Mouse (Mus musculus) spleen, postnatal 4 days (tissue): ENCODE measurements around the gene Tmem231.
"Not testable (repeated sequence)": the region's sequence is repeated elsewhere in the genome, so short reads cannot be mapped to it uniquely, and the experiment has no call there.

Experiments
- DNase-seq, 2 experiments: peaks; one replicate each; pipeline ENCODE4 v3.0.0; 2022; ENCODE audit warnings: low spot score in 2 of 2

Tmem231 gene

DNA sequence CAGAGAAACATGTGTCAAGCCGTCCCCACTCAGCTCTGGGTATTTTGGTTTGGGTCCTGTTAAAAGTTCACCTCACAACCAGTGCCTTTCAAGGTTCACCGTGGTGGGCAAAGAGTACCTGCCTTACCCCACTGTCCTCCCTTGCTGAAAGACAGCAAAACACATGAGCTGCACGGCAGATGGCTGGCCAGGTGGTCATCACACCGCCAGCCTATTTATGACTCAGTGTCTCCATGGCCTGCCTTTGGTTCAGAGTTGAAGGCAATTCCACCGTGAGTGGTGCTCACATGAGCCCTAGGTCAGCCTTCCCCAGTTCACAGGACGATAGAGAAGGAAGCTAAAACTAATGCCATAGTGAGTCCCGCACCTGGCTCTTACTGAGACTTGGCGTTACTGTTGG is 14.3 kb upstream of the Tmem231 start:
- no peak for DNase-seq

DNA sequence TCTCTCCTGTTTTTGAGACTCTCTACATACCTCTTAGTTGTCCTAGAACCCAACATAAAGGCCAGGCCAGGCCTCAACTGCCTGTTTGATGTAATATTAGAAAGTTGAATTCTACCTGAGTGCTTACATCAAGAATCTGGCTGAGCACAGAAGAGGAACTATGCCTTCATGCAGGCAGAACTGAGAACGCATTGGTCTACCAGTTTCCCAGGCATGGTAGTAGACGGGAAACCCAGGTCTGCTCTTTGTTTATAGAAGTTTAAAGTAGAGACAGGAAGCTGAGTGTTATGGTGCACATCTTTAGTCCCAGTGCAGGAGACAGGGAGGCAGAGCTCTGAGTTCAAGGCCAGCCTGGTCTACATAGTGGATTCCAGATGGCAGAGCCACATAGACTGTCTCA is 13.5 kb upstream of the Tmem231 start:
- DNase-seq, result no peak

DNA sequence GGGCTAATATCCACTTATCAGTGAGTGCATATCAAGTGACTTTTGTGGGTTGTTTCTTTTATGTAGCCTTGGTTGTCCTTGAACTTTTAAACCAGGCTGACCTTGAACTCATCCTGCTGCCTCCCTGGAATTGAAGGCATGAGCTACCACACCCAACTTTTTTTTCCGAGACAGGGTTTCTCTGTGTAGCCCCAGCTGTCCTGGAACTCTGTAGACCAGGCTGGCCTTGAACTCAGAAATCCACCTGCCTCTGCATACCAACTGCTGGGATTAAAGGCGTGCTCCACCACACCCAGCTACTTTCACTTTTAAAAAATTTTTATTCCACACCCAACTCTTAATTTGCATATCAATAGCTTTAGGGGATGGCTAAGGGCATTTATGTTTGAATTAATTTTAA is 9.9 kb upstream of the Tmem231 start:
- no peak for DNase-seq

DNA sequence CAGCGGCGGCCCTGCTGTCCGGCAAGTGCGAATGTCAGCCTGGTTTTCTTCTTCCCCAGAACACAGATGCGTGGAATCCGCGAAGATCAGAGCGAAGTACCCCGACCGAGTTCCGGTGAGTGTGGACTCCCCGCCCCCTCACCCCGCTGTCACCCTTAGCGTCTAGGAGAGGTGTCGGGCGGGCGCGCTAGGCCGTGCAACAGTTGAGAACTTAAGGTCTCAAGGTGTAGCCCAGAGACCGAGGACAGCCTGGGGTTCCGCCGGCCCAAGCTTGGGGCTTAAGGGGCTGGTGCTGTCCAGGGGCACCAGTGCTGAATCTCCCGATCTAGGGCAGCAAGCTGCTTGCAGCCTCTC is 7.4 kb upstream of the Tmem231 start:
- peak; percentile 56 to 85 for DNase-seq

DNA sequence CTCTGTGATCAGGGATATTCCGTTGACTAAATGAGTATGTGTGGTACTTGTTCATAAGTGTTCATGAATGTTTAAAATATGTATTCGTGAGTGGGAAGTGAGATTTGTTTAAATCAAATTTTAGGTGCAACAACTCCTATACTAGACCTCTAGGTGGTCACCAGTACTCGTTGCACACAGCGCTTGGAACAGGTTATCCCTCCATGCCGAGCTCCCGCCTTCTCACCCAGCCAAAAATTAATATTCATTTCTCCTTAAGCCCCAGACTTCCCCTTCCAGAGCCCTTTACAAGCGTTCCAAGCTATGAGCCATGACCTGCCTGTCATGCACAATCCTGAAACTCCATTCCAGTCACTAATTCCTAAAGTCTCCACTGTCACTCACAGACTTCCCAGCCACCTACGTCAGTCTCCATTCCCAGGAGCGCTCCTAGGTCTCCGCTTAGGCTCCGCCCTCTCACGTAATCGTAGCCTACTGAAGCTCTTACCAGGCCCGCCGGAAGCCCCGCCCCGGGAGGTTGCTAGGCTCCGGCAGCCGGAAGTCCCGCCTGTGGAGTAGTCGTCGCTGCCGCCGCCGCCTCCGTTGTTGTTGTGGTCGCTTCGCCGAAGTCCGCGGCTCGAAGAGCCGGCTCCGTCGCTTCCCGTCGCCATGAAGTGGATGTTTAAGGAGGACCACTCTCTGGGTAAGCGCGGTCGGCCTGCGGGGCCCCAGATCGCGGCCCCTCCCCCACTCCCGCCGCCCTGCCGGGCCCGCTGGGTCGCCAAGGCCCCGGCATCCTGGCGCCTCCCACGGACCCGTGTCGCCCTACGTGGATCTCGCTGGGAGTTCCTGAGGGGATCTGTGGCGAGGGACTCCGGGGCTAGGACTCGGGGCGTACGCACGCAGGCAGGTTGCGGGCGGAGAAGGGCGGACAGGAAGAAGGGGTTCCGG is 6.8 kb upstream of the Tmem231 start, which contains the start of gene Gabarapl2:
Gabarapl2 (plus strand) TSS at position 533 of the 930 bp plus-strand sequence.
- peak; percentile 95 to 98 for DNase-seq

DNA sequence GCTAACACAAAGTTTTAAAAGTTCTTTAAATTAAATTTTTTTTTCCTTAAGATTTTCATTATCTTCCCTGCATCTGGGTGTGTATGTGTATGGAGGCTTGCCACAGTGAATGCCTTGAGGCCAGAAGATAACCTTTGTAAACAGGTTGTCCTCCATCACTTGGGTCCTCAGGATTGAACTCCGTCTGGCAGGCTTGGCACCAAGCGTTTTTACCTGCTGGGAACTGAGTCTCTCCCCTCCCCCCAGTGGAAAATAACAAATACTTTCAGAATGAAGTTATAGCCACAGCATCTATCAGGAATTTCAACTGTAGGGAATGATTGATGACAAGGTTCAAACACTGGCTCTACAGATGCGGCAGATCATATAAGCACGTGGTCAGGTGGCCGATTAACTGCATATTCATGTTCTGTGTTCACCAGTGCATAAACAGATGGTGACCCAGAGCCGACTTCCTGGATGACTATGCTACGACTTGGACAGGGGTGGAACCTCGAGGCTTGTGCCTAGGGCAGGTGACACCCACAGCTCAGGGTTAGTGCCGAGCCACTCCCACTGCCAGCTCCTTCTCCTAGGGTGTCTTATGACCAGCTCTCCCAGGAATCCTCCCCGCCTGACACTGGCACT is 5.9 kb upstream of the Tmem231 start:
- DNase-seq, result peak; percentile 61 to 76

DNA sequence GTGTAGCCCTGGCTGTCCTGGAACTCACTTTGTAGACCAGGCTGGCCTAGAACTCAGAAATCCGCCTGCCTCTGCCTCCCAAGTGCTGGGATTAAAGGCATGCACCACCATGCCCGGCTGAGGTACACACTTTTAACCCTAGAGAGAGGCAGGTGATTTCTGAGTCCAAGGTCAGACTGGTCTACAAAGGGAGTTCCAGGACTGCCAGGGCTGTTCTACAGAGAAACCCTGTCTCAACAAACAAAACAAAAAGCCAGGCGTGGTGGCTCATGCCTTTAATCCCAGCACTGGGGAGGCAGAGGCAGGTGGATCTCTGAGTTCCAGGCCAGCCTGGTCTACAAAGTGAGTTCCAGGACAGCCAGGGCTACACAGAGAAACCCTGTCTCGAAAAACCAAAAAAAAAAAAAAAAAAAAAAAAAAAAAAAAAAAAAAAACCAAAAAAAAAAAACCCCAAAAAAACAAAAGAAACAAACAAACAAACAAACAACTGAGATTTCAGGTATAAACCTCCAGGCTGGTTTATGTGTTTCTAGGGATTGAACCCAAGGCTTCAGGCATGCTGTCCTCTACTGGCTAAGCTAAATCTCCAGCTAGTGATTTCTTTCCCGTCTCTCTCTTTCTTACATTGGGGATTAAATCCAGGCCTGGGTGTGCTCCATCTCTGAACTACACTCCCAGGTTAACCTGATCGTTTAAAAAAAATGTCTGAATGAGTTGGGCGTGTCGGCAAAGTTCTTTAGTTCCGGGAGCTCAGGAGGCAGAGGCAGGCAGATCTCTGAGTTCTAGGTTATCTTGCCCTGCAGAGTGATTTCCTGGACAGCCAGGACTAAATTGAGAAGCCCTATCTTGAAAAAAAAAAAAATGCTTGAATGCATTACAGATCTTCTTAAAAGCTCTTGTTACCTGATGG is 4.7 kb upstream of the Tmem231 start:
- not testable (repeated sequence) for DNase-seq

DNA sequence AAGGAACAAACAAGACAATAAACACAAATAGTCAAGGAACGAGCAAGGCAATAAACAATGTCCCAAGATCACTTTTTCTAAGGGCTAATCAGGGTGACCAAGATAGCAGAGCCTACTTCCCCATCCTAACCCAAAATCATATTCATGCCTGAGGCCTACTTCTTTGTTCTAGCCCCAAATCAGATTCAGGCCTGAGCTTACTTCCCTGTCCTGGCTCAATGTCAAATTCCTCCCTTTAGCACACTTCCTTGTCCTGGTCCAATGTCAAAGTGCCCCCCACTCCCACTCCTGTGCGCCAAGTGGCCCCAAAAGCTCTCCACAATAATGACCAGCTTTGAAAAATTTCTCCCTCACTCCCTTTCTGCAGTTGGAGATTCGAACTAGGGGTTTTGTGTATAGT is 3.5 kb upstream of the Tmem231 start:
- DNase-seq, result no peak

DNA sequence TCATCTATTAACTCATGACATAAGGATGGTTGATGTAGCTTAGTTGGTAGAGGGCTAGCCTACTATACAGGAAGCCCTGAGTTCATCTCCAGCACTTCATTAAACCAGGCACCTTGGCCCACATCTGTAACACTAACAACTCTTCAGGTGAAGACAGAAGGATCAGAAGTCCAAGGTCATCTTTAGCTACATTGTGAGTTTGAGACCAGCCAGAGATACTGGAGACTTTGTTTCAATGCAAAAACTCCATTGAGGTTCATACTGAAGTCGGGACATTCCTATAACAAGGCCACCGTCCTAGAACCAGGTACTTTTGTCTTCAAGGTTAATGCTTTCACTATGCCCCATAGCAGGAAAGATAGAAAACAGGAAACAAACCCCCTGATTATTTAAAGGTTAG is 520 bp upstream of the Tmem231 start:
- DNase-seq, result no peak

DNA sequence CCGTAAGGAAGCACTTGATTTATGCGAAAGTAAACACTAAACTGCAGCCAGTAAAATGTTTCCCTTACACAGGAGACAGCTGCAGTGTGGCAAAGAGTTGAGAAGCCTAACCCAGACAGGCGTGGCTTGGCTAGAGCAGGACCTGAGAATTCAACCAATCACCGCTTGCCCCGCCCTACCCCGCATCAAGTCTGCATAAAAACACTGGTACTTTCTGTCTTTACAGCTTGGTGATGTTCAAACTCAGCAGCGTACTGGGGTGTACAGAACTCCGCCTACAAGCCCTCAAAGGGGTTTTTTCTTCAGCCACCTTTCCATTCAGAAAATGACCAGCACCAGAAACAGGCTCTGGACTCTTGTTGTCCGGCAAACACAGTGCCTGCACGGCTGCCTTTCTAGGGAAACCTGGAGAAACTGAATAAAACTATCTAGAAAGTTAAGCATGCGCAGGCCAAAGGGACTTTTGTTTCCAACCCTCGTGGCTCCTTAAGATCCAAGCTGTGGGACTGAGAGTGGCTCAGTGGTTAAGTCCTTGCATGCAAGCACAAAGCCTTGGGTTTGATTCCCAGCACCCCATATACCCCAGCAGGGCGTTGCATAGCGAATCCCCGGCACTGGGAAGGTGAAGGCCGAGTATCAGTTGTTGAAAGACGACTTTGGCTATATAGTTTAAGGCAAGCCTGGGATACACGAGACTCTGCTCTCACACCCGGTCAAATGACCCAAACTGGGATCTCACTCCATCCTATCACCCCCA is 923 bp downstream of the Tmem231 start:
- DNase-seq, result peak; percentile 78 to 82

DNA sequence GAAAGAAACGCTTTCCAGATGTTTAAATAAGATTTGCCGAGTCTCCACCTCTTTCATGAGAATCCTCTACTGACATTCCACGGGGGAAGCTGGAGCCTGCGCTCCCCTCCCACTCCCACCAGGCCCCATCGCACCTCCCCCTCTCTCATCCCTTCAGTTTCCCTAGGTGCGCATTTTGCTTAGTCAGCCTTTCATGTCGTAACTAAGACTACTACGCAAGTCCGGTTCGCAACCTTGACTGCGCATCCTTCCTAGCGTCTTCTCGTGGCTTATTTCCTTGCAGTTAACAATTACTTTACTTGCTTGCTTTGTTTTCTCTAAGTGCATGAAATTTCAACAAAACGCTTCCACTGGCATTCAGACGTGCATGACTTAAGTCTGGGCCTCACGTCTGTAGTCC is 2.0 kb downstream of the Tmem231 start:
- no peak for DNase-seq

DNA sequence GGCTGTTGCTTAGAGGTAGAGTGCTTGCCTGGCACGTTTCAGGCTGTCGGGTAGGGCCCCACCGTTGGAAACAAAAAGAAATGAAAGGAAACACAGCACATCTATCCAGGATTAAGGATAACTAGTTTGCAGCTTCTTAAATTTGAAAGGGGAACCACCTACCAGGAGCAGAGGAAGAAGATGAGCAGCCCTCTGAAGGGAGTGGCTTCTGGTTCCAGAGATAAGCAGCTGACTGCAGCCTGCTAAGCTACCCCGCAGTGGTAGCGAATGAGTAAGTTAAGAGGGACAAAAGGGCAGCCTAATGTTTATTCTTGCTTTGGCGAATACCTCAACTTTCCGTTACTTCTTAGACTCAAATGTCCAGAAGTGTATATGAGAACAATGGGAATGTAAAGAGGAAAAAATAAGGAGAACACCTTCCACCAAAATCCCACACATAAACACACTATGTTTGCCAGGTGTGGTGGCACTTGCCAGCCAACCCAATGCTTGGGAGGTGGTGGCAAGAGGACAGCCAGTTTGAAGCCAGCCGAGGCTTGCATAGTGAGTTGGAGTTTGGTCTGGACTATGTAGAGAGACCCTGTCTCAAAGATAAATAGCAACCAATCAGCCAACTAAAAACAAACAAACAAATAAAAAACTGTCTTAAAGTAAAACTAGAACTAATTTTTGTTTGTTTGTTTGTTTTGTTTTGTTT is 3.9 kb downstream of the Tmem231 start:
- DNase-seq, result peak in 1 of 2 experiments; percentile 47

DNA sequence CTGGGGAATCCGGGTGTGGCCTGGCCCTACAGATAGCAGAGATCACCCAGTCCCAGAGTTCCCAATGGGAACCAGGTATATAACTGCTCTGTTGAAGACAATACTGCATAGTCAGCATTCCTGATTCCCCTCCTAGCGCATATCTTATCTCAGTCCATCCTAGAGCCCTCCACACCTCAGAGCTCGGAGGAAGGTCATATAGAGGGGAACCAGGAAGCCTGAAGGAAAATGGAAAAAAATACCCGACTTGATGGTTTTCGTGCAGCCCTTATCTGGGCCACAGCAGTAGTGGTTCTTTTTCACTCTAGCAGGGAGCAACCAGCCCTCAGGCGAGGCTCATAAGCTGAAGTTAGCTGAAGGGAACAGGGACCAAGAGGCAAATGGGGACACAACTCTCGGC is 8.7 kb downstream of the Tmem231 start:
- no peak for DNase-seq

DNA sequence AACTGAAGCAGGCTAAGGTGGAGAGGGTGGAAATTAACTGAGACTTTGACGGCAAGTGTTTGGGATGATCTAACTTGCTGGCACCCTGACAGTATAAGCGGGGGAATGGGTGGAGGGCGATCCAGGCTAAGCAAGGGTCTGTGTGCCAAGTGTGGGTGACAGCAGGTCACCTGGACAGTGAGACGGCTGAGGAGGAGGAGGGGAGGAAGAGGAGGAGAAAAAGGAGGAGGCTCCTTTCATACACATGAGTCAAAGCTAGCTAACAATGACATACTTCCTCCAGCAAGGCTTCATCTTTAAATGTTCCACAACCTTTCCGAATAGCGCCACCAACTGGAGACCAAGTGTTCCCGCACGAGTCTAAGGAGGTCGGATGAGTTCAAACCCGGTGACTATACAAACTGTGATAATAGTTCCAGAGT is 10.3 kb downstream of the Tmem231 start:
- peak; percentile 54 to 83 for DNase-seq

DNA sequence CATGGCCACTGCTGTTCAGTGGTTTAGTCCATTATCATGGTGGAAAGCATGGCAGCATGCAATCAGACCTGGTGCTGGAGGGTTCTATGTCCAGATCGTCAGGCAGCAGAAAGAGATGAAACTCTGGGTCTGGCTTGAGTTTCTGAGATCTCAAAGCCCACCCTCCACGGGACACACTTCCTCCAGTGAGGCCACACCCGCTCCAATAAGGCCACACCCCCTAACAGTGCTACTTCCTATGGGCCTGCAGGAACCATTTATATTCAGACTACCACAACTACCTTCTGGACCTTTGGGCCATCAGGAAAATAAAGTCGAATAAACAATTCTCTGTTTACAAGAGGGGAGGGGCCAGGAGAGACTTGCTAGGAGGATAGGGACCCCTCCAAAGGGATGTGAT is 12.7 kb downstream of the Tmem231 start:
- no peak for DNase-seq

DNA sequence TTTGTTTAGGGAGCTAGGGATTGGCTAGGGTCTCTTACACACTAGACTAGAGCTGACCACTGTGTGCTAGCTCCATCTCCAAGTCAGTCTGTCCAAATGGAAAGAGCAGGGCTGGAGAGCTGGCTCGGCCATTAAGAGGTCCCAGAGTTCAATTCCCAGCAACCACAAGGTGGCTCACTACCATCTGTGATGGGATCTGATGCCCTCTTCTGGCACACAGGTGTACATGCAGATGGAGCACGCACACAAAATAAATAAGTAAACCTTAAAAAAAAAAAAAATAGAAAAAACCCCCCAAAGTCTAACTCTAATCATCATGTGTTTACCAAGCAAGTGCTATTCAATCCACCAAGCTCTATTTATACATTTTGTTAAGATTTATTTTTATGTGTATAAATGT is 14.0 kb downstream of the Tmem231 start:
- no peak for DNase-seq

DNA sequence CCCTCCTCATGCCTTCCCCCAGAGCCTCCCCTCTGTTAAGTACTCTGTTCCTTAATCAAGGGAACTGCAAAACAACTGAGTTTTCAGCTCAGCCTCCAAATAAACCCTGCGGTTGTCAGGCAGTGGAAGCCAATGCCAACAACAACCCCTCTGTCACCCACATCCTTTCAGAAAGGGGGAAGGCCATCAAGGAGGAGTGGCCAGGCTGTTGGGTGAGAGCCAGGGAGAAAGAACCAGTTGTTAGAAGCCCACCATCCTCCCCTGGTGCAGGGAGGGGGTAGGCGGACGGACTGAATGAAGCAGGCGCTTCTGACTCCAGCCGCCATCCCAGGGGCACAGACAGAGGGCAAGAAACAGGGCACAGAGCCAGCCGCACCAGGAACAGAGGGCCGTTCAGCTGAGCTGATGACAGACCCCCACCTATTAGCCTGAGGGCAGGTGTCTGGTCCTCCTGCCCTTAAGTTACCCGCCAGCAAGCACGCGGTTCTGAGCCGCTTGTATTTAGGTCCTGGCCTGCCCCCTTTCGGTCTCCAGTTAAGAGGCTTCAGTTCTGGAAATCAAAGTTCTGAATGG is 20.7 kb downstream of the Tmem231 start:
- DNase-seq, result no peak

DNA sequence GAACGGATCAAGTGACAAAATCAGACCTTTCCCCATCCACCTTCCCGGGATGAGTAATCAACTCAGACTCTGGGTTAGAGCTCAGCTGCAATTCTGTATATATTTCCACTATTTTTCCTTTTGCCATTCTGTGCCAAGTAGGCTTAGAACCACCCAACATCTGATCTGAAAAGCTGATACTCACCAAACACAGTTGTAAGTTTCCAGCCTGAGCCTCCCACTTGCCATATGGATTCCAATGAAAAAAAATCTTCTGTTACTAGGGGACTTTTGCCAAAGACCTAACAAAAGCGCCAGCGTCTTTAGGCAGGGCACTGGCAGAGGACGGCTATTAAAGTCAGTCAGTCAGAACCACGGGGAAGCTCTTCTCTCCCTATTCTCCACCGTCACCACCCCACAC is 22.1 kb downstream of the Tmem231 start:
- no peak for DNase-seq

DNA sequence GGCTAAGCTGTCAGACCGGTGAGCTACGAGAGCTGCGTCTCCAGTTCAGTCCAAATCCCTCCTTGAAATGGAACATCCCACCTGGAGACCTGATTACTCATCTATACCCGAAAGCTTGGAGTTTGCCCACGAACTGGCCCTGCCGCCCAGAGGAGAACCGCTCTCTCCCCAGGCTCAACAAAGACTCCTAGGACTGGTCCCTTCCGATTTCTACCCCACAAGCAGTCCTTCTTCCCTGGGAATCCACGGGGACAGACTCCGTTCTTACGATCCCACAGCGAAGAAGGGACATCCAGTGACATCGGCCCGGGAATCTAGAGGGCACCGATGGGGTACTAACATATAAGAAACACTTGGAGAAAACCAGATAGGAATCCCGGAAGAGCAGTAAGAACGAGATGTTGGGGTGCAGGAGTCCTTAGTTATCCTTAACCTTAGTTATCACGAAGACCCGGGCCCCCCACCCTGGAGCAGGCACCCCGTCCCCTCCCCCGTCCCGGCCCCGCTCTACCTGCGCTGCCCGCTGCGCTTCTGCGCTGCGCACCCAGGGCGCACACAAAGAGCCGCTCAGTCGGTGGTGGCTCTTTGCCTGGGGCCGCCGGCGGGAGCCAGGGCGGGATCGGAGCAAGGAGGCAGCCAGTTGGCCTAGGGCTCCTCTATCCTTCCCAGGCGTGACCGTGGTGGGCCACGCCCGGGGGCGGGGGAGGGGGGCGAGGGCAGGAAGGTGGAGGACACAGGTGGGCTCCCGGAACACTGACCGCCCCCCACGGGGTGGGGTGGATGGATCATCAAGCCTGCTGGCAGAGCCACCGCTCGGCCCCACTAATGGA is 23.8 kb downstream of the Tmem231 start, which contains the start of gene Chst5:
Chst5 (minus strand) TSS at position 827 of the 830 bp plus-strand sequence.
- no peak for DNase-seq
